8 mouse cellular contexts compared by ENCODE assay signal in the genomic region with DNA sequence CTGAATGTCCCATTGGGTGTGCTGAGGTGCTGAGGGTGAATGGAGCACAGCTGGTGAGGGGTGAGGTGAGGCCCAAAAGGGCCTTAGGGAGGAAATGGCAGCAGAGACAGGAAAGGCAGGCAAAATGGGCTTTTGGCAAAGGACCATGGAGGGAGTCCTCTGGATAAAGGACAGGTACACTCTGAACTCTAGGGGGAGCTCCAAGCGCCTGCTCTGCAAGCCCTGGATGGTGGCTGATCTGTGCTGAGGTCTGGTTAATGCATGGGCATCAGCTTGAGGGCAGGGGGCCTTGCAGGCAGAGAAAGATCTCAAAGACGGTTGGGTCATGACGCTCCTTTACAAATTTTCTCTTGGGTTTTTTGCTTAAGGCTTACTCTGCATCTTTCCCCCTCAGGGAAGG.
DNase-seq lines count a peak whose midpoint lies in the region; ATAC-seq lines count a peak whose summit lies in the region.

No protein-coding gene starts in this region.

- 16% methylated on average over 3 of the region's 3 CpGs for WGBS in forebrain, embryonic 12.5 days

- peaks cover 5% of the 10 kb centered on the region; the same call in 1 of the 2 replicates for H3K4me1 ChIP-seq in forebrain, embryonic 12.5 days

- H3K4me2 ChIP-seq in forebrain, embryonic 12.5 days = no peak overlapping the region

- H3K4me3 ChIP-seq in forebrain, embryonic 12.5 days (replicated peaks) = no peak overlapping the region

- H3K27ac ChIP-seq in forebrain, embryonic 12.5 days = no peak overlapping the region

- no peaks in the 10 kb centered on the region for H3K36me3 ChIP-seq in forebrain, embryonic 12.5 days (replicated peaks)

- intact Hi-C loops in heart, postnatal 10 days (cut with DNase I) = no loop called here

- H3K9ac ChIP-seq in forebrain, embryonic 12.5 days = no peak overlapping the region

- peak; percentile 8 to 35 for DNase-seq in heart, postnatal 10 days
- no peak for DNase-seq in heart, adult 8-10 months (ENCODE audit: low spot score)
- DNase-seq in A20 (ENCODE audit: low read depth, low spot score) = peak; percentile 31
- peak; percentile 17 for DNase-seq in adrenal gland, postnatal 25 days
- DNase-seq in layer of hippocampus, adult 8-10 months (ENCODE audit: low spot score in 2 of 2) = no peak
- no peak for DNase-seq in layer of hippocampus, adult 9-10 months (ENCODE audit: low spot score)

- no peaks in the 10 kb centered on the region for H3K9me3 ChIP-seq in forebrain, embryonic 12.5 days

- ATAC-seq in forebrain, embryonic 12.5 days (ENCODE audit: low FRiP score) = peak; percentile 73
- peak; percentile 61 for ATAC-seq in megakaryocyte progenitor cell, adult 5-6 weeks (replicated peaks; ENCODE audit: poor library complexity)

- H3K27me3 ChIP-seq in forebrain, embryonic 12.5 days = no peaks in the 10 kb centered on the region

Comparison
In these comparisons a context has a peak if more than half of its experiments do, and no peak if none do; other contexts are left out.
1. DNase-seq: peak in heart, postnatal 10 days (2 of 2), A20 (single experiment) and adrenal gland, postnatal 25 days (single experiment); none in heart, adult 8-10 months (single experiment), layer of hippocampus, adult 8-10 months (0 of 2) and layer of hippocampus, adult 9-10 months (single experiment).